Mouse (Mus musculus) midbrain, embryonic 14.5 days (tissue): ENCODE data around the gene Ccdc130. TPM values are rescaled to one million over a fixed set of nuclear protein-coding genes. Genes with fewer than 3 reads are reported as not detected.
A peak's percentile ranks its signal among the peaks of the same experiment; 100 is the strongest.

Experiments used
- ATAC-seq: fragments of 200-750 bp; cut with Nextera tagmentation; 2 replicates; pipeline ENCODE4 v1.8.0; 2017; ENCODE audit warnings: moderate number of reproducible peaks, moderate library complexity; ENCODE audit not compliant: low FRiP score, low TSS enrichment
- DNase-seq: peaks from one replicate; pipeline ENCODE4 v3.0.0-alpha.2; 2015
- H3K27ac ChIP-seq: fragments of 300-500 bp; sonication (generic); replicated peaks from 2 replicates; pipeline ENCODE4 v1.5.1; 2014; ENCODE audit warnings: mild to moderate bottlenecking, low read depth, low read length, moderate library complexity
- H3K27me3 ChIP-seq: fragments of 300-500 bp; sonication (generic); 2 replicates; pipeline ENCODE4 v1.6.1; 2014; ENCODE audit warnings: low read length, control low read depth, mixed read lengths; ENCODE audit not compliant: control insufficient read depth, insufficient read depth
- H3K36me3 ChIP-seq: fragments of 300-500 bp; sonication (generic); 2 replicates; pipeline ENCODE4 v1.6.1; 2014; ENCODE audit warnings: low read length, control low read depth; ENCODE audit not compliant: control insufficient read depth, insufficient read depth
- H3K4me1 ChIP-seq: fragments of 300-500 bp; sonication (generic); 2 replicates; pipeline ENCODE4 v1.6.1; 2014; ENCODE audit warnings: mild to moderate bottlenecking, antibody characterized with exemption, low read length, control low read depth; ENCODE audit not compliant: control insufficient read depth, insufficient read depth
- H3K4me2 ChIP-seq: fragments of 300-500 bp; sonication (generic); 2 replicates; pipeline ENCODE4 v1.6.1; 2014; ENCODE audit warnings: mild to moderate bottlenecking, low read length, moderate library complexity
- H3K4me3 ChIP-seq: fragments of 300-500 bp; sonication (generic); replicated peaks from 2 replicates; pipeline ENCODE4 v1.5.1; 2014; ENCODE audit warnings: low read depth, low read length
- H3K9ac ChIP-seq: fragments of 300-500 bp; sonication (generic); replicated peaks from 2 replicates; pipeline ENCODE4 v1.6.1; 2014; ENCODE audit warnings: mild to moderate bottlenecking, low read length, moderate library complexity
- H3K9me3 ChIP-seq: fragments of 300-500 bp; sonication (generic); 2 replicates; pipeline ENCODE4 v1.6.1; 2016; ENCODE audit warnings: low read length, control low read depth, mixed read lengths; ENCODE audit not compliant: control insufficient read depth
- WGBS: fragments of 180-500 bp; shearing (Covaris S2); extraction: QIAGEN DNeasy Blood & Tissue Kit; methylation state at CpG from one replicate; pipeline ENCODE4 v1.1.7; 2014; 5-methylcytosine and 5-hydroxymethylcytosine counted together
- polyA plus RNA-seq: library from polyadenylated mRNA; unstranded; fragments of >200 nt; fragmentation: Nextera tagmentation; extraction: Ambion mirVana; gene quantifications from 2 replicates; pipeline ENCODE4 v1.2.1, GENCODE M21; 2014

The Ccdc130 gene
- polyA plus RNA-seq, 1 experiment from 2014 or later, result 25.5 TPM

DNA sequence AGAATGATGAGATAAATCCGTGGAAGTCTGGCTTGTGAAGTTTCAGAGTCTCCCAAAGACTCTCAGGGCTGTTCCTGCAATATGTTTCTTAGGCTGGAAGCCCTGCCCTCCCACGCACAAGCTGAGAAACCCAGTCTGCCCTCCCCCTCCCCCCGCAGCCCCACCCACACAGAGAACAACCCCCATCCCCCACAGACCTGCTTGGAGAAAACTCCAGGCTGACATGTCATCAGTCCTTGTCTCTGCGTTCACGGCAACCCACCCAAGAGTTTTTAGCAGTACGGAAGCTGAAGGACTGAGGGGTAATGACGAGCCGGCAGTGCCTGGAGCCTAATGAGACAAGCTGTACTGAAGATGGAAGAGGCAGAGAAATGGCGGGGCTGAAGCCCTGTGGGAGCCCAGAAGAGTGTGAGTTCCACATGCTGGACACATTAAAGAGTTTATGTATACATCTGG is 14.5 kb upstream of the Ccdc130 start:
- ATAC-seq (no peak), DNase-seq (no peak)
- H3K36me3 ChIP-seq, result no peaks in the 10 kb centered on the region
- H3K27ac ChIP-seq, result no peak overlapping the region
- WGBS, result 40% methylated on average over 9 of the region's 9 CpGs
- no peak overlapping the region for H3K4me2 ChIP-seq
- H3K9me3 ChIP-seq, result no peaks in the 10 kb centered on the region
- H3K27me3 ChIP-seq, result no peaks in the 10 kb centered on the region
- no peaks in the 10 kb centered on the region for H3K4me1 ChIP-seq
- no peak overlapping the region for H3K4me3 ChIP-seq
- H3K9ac ChIP-seq, result no peak overlapping the region

- no peak overlapping the region for H3K27ac ChIP-seq
- 83% methylated on average over 10 of the region's 10 CpGs for WGBS
- H3K4me2 ChIP-seq, result no peak overlapping the region
- DNase-seq (no peak), ATAC-seq (no peak)
- no peaks in the 10 kb centered on the region for H3K36me3 ChIP-seq
- H3K4me1 ChIP-seq, result no peaks in the 10 kb centered on the region
- no peak overlapping the region for H3K9ac ChIP-seq
- no peaks in the 10 kb centered on the region for H3K27me3 ChIP-seq
- H3K9me3 ChIP-seq, result no peaks in the 10 kb centered on the region
- H3K4me3 ChIP-seq, result no peak overlapping the region
Measured at GRCm38 (mm10) chr8:84280777-84281176, 10.6 kb upstream of the Ccdc130 start.

DNA sequence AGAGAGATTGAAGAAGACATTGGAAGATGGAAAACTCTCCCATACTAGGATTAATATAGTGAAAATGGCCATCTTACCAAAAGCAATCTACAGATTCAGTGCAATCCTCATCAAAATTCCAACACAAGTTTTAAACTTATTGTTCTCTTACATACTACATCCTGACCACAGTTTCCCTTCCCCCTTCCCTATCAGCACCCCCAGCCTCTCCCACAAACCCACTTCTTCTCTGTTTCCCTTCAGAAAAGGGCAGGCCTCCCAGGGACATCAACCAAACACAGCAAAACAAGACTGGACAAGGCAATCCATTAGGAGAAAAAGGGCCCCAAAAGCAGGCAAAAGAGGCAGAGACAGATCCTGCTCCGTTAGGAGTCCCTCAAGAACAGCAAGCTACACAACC is 6.3 kb upstream of the Ccdc130 start:
- Histone ChIP-seq H3K36me3 (no peaks in the 10 kb centered on the region), H3K27me3 (no peaks in the 10 kb centered on the region)

GRCm38 (mm10) chr8:84273968-84274367 is 3.8 kb upstream of the Ccdc130 start:
- 78% methylated on average over 3 of the region's 3 CpGs for WGBS

More for the DNA sequence above, 6.3 kb upstream of the Ccdc130 start:
- WGBS, result 70% methylated on average over 1 of the region's 1 CpGs
- H3K9me3 ChIP-seq, result no peaks in the 10 kb centered on the region
- H3K4me3 ChIP-seq, result no peak overlapping the region
- ATAC-seq, result no peak
- no peaks in the 10 kb centered on the region for H3K4me1 ChIP-seq
- no peak overlapping the region for H3K4me2 ChIP-seq
- H3K9ac ChIP-seq, result no peak overlapping the region
- no peak overlapping the region for H3K27ac ChIP-seq
- DNase-seq, result no peak

GRCm38 (mm10) chr8:84272302-84272701 is 2.1 kb upstream of the Ccdc130 start:
- H3K27ac ChIP-seq, result no peak overlapping the region
- H3K36me3 ChIP-seq, result peaks cover 7% of the 10 kb centered on the region; the same call in 1 of the 2 replicates
- H3K9me3 ChIP-seq, result no peaks in the 10 kb centered on the region
- peaks cover 11% of the 10 kb centered on the region for H3K4me1 ChIP-seq
- H3K9ac ChIP-seq, result no peak overlapping the region
- H3K4me3 ChIP-seq, result no peak overlapping the region
- DNase-seq, result no peak
- no peak overlapping the region for H3K4me2 ChIP-seq
- WGBS, result 91% methylated on average over 4 of the region's 4 CpGs
- ATAC-seq, result no peak
- no peaks in the 10 kb centered on the region for H3K27me3 ChIP-seq

More at GRCm38 (mm10) chr8:84273968-84274367, 3.8 kb upstream of the Ccdc130 start:
- no peaks in the 10 kb centered on the region for H3K36me3 ChIP-seq
- H3K4me1 ChIP-seq, result peaks cover 11% of the 10 kb centered on the region
- no peak overlapping the region for H3K9ac ChIP-seq
- DNase-seq (no peak), ATAC-seq (no peak)
- no peak overlapping the region for H3K4me2 ChIP-seq
- H3K4me3 ChIP-seq, result no peak overlapping the region
- H3K27ac ChIP-seq, result no peak overlapping the region
- no peaks in the 10 kb centered on the region for H3K9me3 ChIP-seq
- no peaks in the 10 kb centered on the region for H3K27me3 ChIP-seq

DNA sequence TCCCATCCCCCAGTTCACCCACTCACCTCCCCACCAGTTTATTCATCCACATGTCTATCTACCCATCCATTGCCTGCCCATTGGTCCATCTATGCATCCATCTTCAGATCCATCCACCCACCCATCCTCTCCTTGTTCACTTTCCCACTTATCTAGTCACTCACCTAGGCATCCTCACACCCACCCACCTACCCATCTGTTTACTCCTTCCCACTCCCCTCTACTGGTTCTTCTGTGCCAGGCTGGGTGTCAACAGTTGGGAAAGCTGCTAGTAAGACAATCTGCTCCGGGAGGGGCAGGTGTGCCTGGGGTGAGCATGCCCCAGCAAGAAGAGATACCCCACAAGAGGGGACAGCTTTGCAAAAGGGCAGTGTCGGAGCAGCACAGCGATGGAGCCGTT is 9.1 kb downstream of the Ccdc130 start:
- Histone ChIP-seq H3K4me3 (no peak overlapping the region), H3K4me1 (peaks cover 11% of the 10 kb centered on the region), H3K36me3 (peaks cover 77% of the 10 kb centered on the region), H3K4me2 (no peak overlapping the region), H3K9me3 (no peaks in the 10 kb centered on the region), H3K27ac (no peak overlapping the region), H3K9ac (no peak overlapping the region), H3K27me3 (no peaks in the 10 kb centered on the region)
- ATAC-seq (no peak), DNase-seq (no peak)
- WGBS, result 88% methylated on average over 4 of the region's 4 CpGs

DNA sequence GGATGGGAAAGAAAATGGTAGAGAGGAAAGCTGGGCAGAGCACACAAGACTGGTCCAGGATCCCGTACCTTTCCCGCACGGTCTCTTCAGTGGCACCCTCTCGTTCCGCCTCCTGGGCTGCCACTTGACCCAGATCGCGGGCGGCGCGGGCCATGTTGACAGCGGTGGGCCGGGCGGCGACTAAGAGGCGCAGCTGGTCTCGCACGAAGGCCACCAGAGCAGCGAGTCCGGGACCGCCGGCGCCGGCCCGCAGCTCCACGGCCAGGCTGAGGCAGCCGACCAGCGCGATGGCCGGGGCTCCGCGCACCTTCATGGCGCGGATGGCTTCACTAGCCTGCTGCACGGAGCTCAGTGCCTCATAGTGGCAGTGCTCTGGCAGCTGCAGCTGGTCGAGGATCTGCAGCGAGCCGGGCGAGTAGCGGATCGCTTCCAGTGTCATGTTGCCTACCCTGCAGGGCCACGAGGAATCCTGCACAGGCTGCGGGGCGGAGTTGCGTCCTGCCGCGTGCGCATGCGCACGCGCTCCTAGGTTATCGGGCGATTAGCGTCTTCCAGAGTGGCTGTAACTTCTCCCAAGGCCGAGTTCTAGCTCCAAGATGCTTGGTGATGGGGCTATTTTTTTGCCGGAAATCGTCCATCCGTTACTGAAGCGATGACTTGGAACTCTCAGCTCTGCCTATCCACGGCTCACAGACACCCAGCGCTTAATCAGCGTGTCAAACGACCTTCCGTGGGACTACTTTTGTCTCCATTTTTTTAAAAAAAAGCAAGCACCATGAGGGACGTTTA is 13.2 kb downstream of the Ccdc130 start, which contains the start of gene Mri1:
Mri1 (minus strand) TSS at position 505 of the 789 bp plus-strand sequence.
- Histone ChIP-seq H3K9ac (peak within 1 kb of the TSS; percentile 71), H3K4me2 (peak within 1 kb of the TSS; percentile 87), H3K4me1 (peaks cover 15% of the 10 kb centered on the region), H3K27me3 (no peaks in the 10 kb centered on the region), H3K36me3 (peaks cover 66% of the 10 kb centered on the region), H3K9me3 (no peaks in the 10 kb centered on the region), H3K4me3 (peak within 1 kb of the TSS; percentile 66), H3K27ac (peak within 1 kb of the TSS; percentile 89)
- WGBS, result under 1% methylated on average over 64 of the region's 64 CpGs
- peak; percentile 97 for DNase-seq
- ATAC-seq, result peak; percentile 88

DNA sequence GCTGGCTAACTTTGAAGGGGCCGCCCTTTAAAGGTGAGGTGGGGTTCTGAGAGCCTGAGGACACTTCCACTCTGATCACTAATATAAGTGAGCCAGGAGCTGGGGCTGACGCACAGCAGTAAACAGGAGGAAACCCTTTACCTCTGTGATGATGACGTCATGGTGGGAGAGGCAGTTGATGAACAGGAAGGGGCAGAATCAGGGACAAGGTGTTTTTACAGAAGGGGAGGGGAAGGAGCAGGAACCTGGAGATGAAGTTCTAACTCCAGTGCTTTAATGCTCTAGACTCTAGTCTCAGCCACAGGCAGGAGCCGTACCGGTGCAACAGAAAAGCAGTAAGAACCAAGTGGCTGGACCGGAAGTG is 13.7 kb downstream of the Ccdc130 start:
- Histone ChIP-seq H3K9ac (peak overlapping the region; percentile 71), H3K27me3 (no peaks in the 10 kb centered on the region), H3K27ac (peak overlapping the region; percentile 89), H3K4me1 (peaks cover 15% of the 10 kb centered on the region), H3K9me3 (no peaks in the 10 kb centered on the region), H3K4me2 (peak overlapping the region; percentile 87), H3K36me3 (peaks cover 66% of the 10 kb centered on the region), H3K4me3 (peak overlapping the region; percentile 66)
- 16% methylated on average over 6 of the region's 6 CpGs for WGBS
- peak; percentile 61 for DNase-seq
- peak; percentile 53 for ATAC-seq

DNA sequence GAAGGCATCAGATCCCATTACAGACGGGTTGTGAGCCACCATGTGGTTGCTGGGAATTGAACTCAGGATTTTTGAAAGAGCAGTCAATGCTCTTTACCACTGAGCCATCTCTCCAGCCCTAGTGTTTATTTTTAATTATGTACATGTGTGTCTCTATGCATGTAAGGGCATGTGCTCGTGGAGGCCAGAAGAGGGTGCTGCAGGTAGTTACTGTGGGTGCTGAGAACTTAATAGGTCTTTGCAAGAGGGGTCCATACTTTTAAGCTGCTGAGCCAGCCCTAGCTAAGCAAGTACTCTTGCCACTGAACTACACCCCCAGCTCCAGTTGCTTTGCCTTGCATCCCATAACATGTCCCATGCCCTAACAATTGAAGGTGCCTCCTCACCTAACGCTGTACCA is 14.3 kb downstream of the Ccdc130 start:
- H3K27ac ChIP-seq, result no peak overlapping the region
- no peaks in the 10 kb centered on the region for H3K27me3 ChIP-seq
- H3K4me1 ChIP-seq, result peaks cover 15% of the 10 kb centered on the region
- H3K4me2 ChIP-seq, result peak overlapping the region; percentile 87
- DNase-seq, result no peak
- H3K36me3 ChIP-seq, result peaks cover 67% of the 10 kb centered on the region
- peak overlapping the region; percentile 71 for H3K9ac ChIP-seq
- H3K4me3 ChIP-seq, result peak overlapping the region; percentile 66
- no peaks in the 10 kb centered on the region for H3K9me3 ChIP-seq
- 84% methylated on average over 3 of the region's 3 CpGs for WGBS
- ATAC-seq, result no peak
